Mouse (Mus musculus) embryo, embryonic 10 days (tissue): Measurements from ENCODE around the gene Robo1.
"Not testable (repeated sequence)": the region's sequence is repeated elsewhere in the genome, so short reads cannot be mapped to it uniquely, and the experiment has no call there.

Experiments used
- DNase-seq: peaks from one replicate; pipeline ENCODE4 v3.0.0-alpha.2; 2015; ENCODE audit warnings: low spot score

Gene Robo1

DNA sequence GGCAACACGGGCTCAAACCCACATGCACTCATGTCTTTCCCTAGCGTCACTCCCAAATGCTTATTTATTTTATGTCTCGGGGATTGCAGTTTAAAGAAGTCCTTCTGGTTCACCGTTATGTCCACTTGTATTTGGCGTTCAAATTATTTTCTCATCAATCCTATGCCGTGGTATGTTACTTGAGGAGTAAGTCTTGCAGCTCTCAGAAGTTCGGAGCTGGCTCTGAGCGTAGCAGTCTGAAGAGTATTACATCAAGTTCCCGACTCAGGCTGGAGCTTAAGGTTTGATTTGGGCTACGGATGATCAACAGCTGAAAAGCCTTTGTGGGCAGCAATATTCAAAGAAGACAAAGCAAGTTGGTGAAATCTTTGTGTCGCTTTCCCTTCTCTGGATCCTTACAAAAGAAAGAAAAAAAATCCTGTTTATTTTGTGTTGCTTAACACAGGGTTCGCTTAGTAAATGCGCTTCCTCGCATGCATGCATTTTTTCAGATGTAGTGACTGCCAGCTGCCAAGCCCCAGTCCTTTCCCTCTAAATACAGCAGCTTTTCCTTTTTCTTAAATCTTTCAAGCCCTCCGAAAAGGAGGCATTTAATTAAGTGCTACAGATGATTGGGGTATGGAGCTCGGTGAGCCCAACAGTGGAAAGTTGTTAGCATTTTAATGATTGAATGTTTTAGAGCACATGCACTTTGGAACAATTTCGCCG lies 136.5 kb downstream of the Robo1 start:
- no peak for DNase-seq

DNA sequence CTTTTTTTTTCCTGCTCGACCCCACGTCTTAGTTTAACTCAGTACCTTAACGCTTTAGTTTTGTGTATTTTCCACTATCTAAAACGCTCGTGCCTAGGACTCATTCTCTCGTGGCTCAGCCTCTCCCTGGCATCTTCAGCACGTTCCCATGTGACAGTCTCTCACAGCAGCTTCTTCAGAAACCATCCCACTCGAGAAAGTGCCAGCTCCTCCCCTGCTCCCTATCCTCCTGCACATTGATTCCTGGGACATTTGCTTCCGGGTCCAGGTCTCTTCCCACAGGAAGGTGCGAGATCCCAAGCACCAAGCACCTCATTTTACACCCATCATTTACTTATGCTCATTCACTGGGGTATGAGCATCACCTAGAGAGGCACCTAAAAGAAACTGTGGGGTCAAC lies 150.0 kb downstream of the Robo1 start:
- no peak for DNase-seq

DNA sequence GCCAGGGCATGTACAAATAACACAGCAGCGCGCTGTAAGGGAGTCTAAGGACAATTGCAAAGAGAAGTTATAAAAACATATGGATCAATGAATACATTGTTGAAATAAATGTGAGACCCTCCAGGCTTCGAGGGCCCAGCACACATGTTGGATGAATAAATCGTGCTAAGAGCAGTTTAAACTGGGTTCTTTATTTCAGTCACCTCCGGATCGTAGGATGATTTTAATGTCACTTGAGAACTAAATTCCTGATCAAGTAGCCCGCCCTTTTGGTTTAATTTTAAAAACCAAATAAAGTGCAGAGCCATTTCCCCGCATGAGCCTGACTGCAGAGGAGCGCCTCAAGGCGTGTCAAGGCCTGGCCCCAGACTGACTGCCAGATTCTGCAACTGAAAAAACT lies 150.5 kb downstream of the Robo1 start:
- peak; percentile 21 for DNase-seq

DNA sequence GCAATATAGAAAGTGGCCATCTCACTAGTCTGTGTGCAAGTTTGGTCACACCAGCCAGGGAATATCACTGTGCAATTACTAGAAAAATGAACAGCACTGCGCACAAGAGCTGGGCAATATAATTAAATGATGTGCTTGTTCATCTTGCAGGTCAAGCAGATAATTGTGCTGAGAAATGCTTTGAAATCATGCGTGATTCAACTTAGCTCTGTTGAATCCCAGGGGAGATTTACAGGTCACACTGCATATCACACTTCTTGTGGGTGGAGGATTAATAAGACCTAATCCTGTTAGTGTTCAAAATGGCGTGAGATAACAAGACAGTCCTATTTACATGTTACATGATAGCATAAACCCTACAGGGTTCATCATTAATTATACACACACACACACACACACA lies 157.6 kb downstream of the Robo1 start:
- DNase-seq: no peak

DNA sequence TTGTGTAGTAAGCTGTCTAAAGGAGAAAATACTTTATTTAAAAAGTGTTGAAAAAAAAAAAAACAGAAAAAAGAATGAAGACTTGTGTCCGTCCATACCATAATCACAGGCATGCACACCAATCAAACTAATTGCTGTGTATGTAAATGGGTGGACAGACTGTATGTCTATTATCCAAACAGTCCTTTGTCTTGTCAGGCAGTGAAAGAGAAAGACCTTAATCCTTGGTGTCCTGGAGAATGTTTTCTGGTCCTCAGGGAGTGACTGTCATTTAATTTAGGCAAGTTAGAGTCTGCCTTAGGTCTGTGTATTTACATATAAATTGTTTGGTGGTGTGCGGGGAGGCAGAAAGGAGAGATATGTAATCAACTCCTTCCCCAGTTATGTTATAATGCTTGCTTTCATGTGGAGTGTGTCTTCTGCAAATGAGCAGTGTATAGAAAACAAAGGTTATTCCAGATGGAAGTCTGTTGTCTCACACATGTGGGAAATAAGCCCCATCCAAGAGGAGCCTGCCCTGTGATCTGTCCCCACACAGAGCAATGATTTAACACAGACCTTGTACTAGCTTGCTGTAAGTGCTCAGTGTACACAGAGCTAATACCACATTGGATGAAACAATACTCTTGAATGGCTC lies 162.0 kb downstream of the Robo1 start:
- DNase-seq: no peak

DNA sequence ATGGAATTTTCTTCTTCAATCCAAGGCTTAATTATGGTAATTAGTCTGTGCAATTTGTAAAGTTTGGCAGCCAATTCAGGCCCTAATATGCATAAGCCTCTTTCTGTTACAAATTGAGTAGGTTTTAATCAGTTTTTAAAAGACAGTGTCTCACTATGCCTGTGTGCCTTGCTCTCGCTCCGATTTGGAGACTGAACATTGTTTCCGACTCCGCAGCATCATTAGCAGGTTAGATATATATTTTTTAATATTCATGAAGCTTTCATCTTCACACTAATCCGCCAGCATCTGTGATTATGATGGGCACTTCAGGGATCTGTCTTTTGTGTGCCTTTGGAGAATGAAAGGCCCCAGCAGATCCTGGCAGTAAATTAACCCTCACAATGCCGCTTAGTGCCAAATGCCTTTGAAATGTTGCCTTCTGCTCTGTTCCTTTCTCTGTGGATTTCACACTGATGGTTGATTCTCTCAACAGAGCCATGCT lies 202.7 kb downstream of the Robo1 start:
- DNase-seq: peak; percentile 70

DNA sequence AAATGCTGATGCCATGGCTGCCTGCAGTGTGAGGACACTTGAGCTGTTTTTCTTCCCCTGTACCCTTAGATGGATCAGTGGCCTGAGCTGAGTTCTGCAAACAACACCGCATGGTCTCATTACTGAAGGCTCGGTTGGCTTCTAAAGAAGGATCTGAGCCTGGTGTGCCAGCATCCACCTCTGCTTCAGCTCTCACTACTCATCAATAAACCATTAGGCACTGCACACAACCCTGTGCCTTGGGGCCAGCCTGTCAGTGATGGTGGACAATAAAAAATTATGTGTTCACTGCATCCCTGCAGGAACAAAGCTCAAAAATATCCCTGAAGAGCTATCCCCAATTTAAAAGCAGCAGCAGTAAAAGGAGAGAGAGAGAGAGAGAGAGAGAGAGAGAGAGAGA lies 223.2 kb downstream of the Robo1 start:
- DNase-seq: no peak

DNA sequence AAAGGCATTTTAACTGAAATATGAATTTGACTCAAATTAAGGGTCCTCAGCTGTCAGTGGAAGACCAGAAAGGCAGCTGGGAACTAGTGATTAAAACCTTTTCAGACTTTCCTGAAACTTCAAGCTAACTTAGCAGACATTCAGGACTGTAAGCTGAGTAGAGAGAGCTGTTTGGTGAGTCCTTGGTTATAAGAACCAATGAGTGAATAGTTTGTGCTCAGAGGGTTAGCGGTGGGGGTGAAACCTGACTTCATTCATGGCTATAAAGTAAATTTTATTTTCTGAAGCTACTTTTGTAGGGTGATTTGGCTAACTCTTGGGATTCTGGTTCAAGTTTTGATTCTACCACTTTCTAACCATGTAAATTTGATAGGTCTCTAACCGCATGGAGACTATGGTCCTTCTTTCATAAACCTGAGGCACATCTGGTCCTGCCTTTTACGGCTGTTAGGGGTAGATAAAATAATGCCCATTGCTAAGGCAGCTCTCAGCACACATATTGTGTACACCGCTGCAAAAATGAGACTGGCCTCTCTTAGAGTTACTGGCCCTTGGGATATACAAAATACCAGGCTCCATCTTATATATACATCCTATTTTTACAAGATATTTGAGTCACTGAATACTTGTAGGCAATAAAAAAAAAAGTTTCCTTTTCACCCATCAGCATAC lies 225.9 kb downstream of the Robo1 start:
- DNase-seq: no peak

DNA sequence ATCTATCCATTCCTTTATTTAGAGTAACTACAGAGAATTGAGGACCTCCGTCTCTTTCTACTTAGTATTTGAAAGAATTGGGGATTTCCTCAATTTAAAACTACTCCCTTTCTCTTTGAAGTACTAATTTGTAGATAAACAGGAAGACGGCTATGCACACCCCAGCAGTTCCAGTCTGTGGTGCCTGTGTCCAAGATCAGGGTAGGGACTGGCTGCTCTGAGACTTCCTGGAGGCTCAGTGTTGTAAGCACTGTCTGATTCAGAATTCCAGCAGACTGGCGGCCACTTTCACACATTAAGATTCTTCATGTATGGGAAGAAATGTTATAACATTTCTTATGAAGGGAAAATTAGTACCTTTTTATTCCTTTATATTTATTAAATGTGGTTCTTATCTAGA lies 230.1 kb downstream of the Robo1 start:
- peak; percentile 21 for DNase-seq

DNA sequence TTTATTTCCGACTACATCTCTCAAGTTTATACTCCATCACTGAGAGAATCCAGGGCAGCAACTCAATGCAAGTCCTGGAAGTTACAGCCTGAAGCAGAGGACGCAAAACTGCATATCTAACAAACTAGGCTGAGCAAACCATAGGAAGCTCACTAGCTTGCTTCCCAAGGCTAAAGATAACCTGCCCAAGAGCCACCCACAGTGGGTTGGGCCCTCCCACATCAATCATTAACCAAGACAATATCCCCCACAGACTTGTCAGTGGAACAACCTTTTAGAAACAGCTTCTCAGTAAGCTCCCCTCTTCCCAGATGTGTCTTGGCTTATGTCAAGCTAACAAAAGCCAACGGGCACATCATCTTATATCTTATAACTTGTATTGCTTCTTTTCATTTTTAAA lies 235.8 kb downstream of the Robo1 start:
- DNase-seq: no peak

DNA sequence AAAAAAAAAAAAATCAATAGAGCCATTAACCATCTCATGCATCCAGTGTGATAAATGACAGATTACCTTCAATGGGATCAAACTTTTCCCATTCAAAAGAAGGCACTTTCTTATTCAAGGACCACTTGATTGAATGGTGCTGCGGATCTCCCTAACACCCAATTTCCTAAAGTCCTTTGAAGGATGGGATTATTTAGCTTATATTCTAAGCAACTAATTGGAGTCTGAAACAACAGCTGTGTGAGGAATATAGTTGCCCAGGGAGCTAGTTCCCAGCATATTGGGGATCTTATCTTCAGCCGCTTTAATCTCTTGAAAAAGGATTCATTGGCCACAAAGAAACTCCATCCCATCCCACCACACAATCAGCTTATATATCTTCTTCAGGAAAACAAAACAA lies 236.8 kb downstream of the Robo1 start:
- no peak for DNase-seq

DNA sequence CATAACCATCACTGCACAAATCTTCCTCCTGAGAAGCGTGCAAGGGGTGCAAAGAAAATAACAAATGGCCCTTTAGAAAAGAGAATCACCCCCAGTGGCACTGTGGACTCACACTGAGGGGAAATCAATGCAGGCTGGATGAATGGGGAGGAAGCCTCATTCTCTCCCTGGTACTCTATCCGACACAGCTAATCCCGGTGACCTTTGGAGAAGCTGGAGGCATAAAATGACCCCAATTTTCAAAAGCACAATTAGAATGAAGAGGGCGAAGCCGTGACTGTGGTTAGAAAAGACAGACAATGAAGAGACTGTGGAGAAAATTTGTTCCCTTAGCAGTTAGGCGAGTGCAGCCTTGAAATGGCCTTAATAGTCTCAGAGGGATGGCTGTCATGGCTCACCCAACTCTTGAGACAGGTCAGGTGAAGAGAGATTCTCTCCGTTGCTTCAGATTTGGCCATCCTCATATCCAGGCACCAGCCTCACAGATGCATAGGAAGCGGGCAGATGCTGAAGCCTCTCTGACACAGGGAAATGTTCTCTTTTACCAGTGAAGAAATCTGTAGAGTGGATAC lies 243.7 kb downstream of the Robo1 start:
- peak; percentile 67 for DNase-seq

DNA sequence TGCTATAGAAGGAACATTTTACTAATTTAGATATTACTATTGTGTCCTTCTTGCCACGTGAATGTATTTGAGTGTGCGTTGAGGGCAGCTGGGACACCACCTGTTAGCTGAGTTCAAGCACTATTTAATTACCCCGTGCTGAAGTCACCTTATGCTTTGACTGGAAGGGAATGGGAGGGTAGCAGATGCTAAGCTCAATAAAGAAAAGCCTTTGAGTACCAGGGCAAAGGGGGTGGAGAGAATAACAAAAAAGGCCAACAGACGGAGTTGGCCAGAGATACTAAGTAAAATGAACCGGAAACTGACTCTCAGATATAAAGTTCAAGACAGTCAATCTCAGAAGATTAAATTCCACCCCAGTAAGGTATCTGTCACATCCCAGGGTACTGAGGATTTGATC lies 245.6 kb downstream of the Robo1 start:
- peak; percentile 46 for DNase-seq

DNA sequence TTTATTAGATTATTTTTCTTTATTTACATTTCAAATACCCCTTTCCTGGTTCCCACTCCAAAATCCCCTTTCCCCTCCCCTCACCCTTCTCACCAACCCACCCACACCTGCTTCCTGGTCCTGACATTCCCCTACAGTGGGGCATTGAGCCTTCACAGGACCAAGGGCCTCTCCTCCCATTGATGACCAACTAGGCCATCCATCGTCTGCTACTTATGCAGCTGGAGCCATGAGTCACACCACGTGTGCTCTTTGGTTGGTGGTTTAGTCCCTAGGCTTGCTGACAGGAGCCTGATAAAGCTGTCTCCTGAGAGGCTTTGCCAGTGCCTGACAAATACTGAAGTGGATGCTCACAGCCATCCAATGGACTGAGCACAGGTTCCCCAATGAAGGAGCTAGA lies 254.0 kb downstream of the Robo1 start:
- not testable (repeated sequence) for DNase-seq

DNA sequence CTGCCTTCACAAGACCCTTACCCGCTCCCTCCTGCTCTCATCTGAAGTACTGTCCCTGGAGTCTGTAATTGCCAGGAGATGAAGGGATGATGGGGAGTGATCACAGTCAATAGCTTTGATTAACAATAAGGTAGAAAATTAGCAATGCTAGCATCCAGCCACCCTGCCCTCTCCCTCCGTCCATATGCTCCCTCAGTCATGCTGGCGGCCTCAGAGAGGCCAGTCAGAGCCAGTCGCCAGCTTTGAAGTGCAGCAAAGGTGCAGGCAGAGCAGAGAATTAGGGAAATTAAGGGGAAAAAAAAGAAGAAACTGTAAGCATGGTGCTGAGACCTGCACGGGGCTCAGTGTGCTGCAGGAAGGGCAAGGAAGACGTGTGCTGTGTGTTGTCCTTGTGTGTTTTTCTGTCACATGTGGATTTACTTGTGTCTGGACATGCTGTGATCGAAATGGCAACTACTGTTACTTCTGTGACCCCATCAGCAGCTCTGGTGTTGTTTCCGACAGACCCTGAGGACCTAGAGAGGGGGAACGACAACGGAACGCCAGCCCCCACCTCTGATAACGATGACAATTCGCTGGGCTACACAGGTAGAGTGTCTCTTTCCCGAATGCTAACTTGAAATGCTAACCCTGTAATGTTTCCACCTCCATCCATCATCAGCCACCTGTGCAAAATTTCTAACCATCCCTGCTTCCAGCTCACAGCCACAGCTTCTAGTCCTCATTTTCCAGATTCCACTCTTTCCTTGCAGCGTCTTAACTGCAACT lies 255.3 kb downstream of the Robo1 start:
- DNase-seq: no peak

DNA sequence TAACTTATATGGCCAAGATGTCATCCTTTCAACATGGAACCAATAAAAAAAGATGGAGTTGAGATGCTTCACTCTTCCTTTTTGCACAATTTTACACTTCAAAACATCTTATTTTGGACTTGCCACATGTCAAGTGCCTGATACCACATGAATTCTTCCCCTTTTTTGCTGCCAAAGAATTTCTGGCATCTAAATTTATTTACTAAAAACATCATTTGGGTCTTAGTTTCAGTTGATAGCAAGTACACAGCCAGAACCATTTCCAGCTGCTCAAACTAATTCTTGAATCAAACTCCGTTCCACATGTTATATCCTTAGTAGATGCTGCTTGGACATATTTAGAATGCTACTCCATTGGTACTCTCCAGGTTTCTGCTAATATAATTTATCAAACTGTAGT lies 267.1 kb downstream of the Robo1 start:
- no peak for DNase-seq

DNA sequence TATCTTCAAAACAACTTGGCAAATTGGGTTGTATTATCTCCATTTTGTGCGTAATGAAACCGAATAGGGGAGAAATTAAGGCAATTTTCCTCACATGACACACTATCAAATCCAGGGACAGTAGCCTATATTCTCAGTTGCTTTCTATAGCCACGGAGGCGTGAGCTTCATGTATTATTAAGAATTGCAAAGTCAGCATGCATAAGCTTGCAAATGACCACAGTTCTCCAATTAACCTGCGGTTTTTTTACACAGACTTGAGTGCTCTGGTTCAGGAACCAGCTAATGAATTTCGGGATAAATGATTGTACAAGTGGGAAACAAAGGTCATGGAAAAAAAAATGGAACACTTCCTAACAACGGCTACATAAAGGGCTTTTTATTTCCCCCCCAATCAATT lies 268.9 kb downstream of the Robo1 start:
- no peak for DNase-seq

DNA sequence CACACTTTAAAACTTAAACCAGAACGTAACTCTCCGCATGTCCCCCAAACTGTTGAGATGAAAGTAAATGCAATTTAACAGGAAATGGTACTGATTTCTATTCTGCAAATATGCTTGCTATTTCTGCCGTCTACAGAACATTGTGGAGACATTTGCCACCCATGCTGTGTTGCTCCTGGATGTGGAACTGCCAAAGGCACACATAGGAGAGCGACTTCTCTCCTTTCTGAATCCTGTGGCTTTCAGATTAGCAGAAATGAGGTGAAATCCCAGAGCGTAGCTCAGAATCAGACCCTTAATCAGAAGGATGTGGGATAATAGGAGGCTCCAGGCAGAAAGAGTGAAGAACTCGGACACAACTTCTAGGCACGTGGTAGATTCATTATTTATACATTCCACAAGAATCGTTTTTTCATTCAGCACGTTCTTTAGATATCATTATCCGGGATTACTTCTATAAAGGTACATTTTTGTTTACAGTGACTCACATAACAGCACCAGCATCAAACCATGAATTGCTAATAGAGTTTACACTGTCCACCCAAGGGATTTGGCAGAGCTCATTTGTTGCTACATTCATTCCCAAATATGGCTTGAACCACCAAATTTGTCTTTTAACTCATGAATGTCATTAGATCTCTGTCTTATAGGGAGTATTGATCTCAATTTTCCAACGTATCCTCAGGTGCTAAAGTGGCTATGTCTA lies 276.5 kb downstream of the Robo1 start:
- no peak for DNase-seq

DNA sequence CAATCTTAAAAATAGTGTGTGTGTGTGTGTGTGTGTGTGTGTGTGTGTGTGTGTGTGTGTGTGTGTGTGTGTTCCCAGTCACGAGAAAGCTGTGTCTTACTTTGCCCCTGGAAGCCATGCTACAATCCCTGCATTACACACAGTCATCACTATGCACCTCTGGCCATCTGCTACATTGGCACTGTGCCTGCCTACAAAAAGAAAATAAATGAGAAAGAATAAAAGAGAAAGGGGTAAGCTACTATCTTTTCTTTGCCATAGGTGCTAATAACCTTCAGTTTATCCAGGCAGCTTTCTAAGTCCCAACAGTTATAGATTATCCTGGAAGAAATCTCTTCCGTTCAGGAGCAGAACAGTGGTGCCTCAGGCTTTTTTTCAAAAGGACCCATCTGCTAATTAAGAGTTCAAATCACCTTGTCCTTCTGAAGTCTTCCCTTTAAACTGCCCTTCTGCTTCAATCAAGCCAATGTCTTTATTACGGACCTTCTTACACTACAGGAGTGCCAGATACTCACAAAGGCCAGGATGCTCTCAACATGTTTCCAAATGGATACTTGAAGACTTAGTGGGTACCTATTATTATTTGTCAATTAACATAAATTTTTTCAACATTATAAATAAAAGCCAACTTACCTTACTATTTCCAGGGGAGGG lies 277.2 kb downstream of the Robo1 start:
- no peak for DNase-seq

DNA sequence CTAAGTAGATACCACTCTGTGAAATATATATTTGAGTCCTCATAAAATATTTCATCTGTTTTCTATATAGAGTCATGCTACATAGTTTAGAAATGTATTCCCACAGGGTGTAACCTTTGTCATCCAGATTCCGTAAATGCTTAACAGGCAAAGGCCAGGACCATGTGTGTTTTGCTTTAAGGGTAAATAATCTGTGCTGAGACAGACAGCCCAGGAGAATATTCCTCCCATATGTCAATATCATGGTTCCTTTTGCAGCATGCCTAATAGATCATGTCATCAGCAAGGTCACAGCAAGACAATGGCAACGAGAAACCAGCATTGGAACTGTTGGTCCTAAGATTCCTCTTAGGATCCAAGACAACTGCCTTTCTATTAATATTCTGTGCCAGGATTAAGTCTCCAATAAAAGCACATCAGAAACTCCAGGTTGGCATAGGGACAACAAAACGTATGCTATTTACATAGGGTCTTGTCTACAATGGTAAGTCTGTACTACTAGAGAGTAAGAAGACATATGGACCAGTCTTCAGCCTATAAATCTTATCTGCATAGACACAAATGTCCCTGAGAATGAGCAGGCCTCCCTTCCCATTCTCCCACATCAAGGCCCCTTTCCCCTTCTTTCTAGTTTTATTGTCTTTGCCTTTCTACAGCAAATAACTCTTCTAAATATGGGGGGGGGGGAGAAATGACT lies 279.4 kb downstream of the Robo1 start:
- peak; percentile 23 for DNase-seq
